Mouse (Mus musculus): ENCODE measurements around the gene Otx1. TPM values are rescaled to one million over a fixed set of nuclear protein-coding genes. Genes with fewer than 3 reads are reported as not detected.

Gene Otx1
- polyA plus RNA-seq, 1 experiment from 2014 or later = 0.33 TPM

DNA sequence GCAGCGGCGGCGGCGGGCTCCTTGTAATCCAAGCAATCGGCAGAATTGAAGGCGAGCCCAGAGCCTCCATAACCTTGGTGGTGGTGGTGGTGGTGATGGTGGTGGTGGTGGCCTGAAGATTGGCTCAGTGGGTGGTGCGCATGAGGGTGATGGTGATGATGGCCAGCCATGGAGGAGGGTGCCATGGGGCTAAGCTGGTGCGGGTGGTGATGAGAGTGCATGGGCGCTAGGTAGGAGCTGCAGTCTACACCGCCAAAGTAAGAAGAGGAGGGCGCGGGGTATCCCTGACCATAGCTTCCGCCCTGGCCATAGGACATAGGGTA lies 6.4 kb downstream of the Otx1 start:
- peak; percentile 76 for DNase-seq (ENCODE audit: low spot score)
- no peak overlapping the region for H3K27ac ChIP-seq
- WGBS = 3% methylated on average over 13 of the region's 13 CpGs
- no peaks in the 10 kb centered on the region for H3K36me3 ChIP-seq
- H3K4me3 ChIP-seq = peak overlapping the region; percentile 55
- H3K27me3 ChIP-seq (ENCODE audit: insufficient read depth, poor library complexity, severe bottlenecking) = peaks cover 100% of the 10 kb centered on the region
- peaks cover 39% of the 10 kb centered on the region for H3K4me1 ChIP-seq
- H3K9me3 ChIP-seq = no peaks in the 10 kb centered on the region

DNA sequence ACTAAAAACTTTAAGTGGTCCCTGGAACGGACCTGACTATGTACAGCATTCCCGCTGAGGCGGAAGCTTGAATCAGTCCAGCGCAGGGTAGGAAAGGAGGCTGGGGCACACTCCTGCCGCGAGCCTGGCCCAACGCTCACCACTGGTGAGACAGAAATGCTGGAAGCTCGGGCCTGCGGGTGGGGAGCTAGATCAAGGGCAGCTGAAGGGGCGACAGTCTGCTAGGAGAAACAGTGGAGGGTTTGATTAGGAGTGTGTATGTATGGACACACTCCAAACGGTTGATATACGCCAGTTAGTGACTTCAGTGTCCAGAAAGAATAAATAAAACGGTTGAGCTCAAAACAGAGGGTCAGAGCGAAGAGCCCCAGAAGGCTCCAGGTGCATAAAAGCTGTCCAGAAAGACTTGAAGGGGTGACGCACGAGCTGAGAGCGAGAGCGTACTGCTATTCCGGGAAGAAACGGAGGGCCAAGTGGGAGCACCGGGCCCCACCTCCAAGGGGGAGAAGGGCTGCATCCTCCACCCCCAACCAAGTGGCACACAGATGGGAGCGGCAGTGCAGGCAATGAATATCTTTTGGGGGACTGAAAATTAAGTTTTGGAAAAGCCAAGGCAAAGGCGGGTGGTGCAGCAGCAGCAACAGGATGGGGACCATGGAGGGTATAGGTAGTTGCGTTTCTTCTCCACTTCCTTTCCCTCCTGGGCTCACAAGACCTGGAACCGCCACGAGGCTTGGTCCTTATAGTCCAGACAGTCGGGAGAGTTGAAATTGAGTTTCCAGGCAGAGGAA lies 7.0 kb downstream of the Otx1 start:
- 3% methylated on average over 27 of the region's 27 CpGs for WGBS
- peaks cover 34% of the 10 kb centered on the region for H3K4me1 ChIP-seq
- H3K36me3 ChIP-seq = no peaks in the 10 kb centered on the region
- peak; percentile 74 for DNase-seq (ENCODE audit: low spot score)
- H3K27ac ChIP-seq = no peak overlapping the region
- no peaks in the 10 kb centered on the region for H3K9me3 ChIP-seq
- peak overlapping the region; percentile 55 for H3K4me3 ChIP-seq
- H3K27me3 ChIP-seq (ENCODE audit: insufficient read depth, poor library complexity, severe bottlenecking) = peaks cover 100% of the 10 kb centered on the region

DNA sequence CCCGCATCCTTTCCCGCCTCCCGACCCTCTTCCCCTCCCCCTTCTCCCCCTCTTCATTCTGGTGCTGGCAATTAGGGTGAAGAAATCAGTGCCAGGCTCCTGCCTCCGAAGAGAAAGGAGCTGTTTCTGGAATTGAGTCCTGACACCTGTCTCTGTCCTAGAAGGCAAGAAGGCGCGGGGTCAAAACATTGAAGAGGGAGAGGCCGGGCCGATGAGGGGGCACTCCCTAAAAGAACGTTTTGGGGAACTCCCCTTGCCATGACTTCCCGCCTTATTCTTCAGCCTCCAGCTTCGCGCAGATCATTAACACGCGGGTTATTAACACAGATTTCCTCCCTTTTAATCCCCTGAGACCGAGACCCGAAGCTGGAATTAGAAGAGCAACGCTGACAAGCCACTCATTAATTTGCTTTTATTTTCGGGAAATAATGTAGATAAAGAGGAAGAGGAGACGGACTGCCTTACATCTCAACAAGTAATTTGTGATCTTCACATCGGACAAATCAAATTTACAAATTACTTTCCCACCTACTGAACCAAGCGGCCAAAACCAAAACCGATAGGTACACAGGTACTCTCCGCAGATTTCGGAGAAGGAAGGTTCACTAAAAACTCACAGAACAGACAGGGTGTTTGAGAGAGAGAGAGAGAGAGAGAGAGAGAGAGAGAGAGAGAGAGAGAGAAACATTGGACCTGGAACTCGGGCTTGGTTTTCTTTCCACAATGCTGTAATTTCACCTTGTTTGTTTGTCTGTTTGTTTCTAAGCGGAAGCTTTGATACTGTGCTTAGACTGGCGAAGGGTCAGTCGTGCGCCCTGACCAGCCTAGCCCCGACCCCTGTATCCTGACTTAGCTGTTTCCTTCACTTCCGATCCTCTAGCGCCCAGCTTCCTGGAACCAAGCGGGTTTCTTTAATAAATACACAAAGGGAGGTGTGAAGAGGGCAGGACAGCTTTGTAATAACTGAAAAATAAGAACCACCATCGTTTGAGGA lies 8.0 kb downstream of the Otx1 start:
- H3K27me3 ChIP-seq (ENCODE audit: insufficient read depth, poor library complexity, severe bottlenecking) = peaks cover 95% of the 10 kb centered on the region
- no peak overlapping the region for H3K27ac ChIP-seq
- H3K9me3 ChIP-seq = no peaks in the 10 kb centered on the region
- H3K4me1 ChIP-seq = peaks cover 27% of the 10 kb centered on the region
- H3K36me3 ChIP-seq = no peaks in the 10 kb centered on the region
- H3K4me3 ChIP-seq = no peak overlapping the region
- 1% methylated on average over 34 of the region's 34 CpGs for WGBS
- DNase-seq (ENCODE audit: low spot score) = peak; percentile 74

DNA sequence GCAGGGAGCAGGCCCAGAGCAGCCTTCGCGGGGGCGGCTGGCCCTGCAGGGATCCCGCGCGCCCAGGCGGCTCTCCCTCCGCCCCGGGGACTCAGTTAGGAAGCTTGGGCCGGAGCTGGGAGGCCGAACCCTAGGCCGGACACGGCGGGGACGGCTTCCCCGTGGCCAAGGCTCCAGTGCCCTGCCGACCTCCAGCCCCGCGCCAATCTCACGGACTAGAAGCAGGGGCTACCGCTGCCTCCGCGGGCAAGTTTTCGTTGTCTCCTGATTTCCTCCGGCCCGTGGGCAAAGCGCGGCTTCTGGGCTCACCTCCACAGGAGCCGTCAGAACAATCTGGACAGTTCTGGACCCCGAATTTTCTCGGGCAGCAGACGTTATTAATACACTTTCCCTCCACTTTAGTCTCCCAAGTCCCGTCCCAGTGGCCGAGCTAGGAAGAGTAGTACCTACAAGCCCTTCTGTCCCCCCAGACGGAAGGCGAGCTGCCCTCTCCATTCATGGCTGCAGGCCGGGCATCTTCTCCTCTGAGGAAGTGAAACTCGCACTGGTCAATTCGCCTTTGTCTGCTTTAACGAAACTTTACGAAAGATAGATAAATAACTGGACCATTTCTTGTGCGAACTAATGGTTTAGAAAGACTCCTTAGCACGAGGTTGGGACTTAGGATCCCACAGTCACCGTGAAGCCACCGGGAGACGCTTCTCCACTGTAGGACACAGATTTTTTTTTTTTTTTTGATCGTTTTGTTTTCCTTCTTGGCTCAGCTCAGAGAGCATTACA lies 8.9 kb downstream of the Otx1 start:
- under 1% methylated on average over 47 of the region's 47 CpGs for WGBS
- Histone ChIP-seq H3K4me3 (peak overlapping the region; percentile 45), H3K4me1 (peaks cover 27% of the 10 kb centered on the region), H3K27ac (no peak overlapping the region), H3K27me3 (ENCODE audit: insufficient read depth, poor library complexity, severe bottlenecking) (peaks cover 95% of the 10 kb centered on the region), H3K36me3 (no peaks in the 10 kb centered on the region), H3K9me3 (no peaks in the 10 kb centered on the region)
- peak; percentile 82 for DNase-seq (ENCODE audit: low spot score)

DNA sequence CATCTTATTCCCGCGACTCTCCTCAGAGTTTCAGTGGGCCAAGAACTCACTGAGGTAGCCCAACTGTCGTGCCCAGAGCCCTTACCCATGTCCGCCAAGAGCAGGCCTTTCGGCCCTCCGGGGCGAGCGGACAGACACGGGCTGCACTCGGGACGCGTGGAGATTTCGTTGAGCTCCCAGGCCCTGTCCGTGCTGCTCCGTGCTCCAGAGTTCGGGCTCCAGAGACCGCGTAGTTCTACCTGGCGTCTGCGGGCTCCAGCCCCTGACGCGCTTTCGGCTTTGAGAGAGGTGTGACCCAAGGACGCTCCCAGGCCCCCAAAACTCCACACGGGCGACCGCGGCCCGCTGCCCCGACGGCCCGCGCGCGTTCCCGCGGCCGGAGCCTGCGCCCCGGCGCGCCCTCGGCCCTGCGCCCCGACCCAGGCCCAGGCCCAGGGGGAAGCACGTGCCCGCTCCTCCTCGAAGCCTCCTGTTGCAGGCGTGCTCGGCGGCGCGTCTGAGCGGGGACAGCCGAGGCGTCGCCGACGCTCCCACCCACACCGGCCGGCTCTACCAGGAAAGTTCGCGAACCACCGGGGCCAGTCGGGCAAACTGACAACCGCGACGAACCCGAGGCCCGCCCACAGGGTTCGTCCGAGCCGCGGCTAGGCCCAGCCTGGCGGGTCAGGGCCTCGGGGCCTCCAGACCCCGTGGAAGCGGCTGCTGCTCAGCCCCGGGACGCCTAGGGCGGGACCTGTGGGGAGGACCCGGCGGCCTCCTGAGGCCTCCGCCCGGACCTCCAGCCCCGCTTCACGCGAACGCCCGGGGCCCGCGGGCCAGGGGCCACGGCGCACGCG lies 9.7 kb downstream of the Otx1 start:
- H3K4me1 ChIP-seq = peaks cover 27% of the 10 kb centered on the region
- H3K27me3 ChIP-seq (ENCODE audit: insufficient read depth, poor library complexity, severe bottlenecking) = peaks cover 94% of the 10 kb centered on the region
- no peaks in the 10 kb centered on the region for H3K36me3 ChIP-seq
- 0 out of 2 replicates have a peak overlapping the region, but pooled peaks have one; percentile 29 for H3K27ac ChIP-seq
- WGBS = 1% methylated on average over 96 of the region's 96 CpGs
- H3K9me3 ChIP-seq = no peaks in the 10 kb centered on the region
- peak; percentile 76 for DNase-seq (ENCODE audit: low spot score)
- peak overlapping the region; percentile 45 for H3K4me3 ChIP-seq

DNA sequence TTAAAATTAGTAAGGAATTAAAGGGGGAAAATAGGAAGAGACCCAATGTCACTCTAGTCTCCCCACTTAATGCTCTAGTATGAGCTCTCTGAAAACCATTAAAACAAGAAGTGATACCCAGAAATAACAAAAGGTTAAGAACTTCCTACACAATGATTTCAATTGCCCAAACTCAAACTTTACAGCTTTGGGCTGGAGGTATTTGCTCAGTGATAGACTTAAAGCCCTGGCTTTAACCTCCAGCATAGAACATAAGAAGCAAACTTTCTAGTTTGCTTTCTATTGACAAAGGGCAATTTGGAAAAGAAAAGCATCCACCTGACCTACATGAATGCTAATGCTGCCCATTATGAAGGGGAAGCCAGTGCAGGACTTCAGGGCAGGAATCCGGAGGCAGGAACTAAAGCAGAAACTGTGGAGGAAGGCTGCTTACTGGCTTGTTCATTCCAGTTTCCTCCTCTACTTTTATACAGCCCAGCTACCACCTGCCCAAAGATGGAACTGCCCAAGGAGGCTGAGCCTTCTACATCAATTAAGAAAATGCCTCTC lies 14.2 kb downstream of the Otx1 start:
- H3K36me3 ChIP-seq = no peaks in the 10 kb centered on the region
- no peaks in the 10 kb centered on the region for H3K9me3 ChIP-seq
- DNase-seq (ENCODE audit: low spot score) = no peak
- peaks cover 49% of the 10 kb centered on the region for H3K27me3 ChIP-seq (ENCODE audit: insufficient read depth, poor library complexity, severe bottlenecking)
- no peak overlapping the region for H3K4me3 ChIP-seq
- peaks cover 8% of the 10 kb centered on the region for H3K4me1 ChIP-seq
- H3K27ac ChIP-seq = no peak overlapping the region
- WGBS = 72% methylated on average over 1 of the region's 1 CpGs

DNA sequence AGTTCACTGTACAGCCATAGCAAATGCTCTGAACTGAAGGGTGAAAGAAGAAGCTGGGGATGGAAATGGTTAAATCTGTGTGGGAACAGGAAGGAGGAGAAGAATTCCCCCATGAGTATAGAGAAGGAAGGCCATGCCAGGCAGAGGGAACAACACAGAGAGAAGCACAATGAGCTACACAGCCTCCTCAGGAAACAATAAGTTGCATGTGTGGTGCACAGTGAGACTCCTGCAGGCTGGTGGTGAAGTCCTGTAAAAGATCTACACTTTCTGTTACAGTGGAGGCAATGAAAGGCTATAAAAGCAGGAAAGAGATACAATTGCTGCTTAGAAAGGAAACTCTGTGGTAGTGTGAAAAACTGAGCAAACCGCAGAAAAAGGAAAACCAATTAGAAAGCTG lies 17.6 kb downstream of the Otx1 start:
- H3K36me3 ChIP-seq = no peaks in the 10 kb centered on the region
- H3K27ac ChIP-seq = no peak overlapping the region
- WGBS = 61% methylated on average over 1 of the region's 1 CpGs
- H3K27me3 ChIP-seq (ENCODE audit: insufficient read depth, poor library complexity, severe bottlenecking) = peaks cover 20% of the 10 kb centered on the region
- no peaks in the 10 kb centered on the region for H3K4me1 ChIP-seq
- no peaks in the 10 kb centered on the region for H3K9me3 ChIP-seq
- DNase-seq (ENCODE audit: low spot score) = no peak
- H3K4me3 ChIP-seq = no peak overlapping the region

DNA sequence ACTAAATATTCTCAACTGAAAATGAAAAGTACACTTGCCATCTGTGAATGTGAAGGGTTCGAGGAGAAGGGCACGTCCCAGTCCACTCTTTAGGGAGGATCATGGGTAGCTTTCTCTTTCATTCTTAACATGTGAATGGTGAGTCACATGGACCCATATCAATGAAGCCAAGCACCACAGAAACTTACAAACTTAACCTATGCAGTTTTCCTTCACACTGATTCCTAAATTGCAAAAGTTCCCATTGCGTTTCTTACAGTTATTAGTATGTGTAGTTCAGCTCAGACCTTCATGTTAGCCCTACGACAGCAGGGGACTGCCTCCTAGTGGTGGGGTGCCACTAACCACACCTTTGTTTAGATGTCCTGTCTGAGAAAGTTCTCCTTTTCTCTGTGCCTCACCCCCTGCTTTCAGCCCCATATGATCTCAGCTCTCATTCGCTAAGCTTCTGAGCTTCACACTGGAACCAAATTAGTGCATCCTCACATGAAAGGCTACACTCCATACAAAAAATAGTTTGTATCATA lies 28.6 kb downstream of the Otx1 start:
- Histone ChIP-seq H3K27ac (no peak overlapping the region), H3K36me3 (no peaks in the 10 kb centered on the region), H3K4me1 (no peaks in the 10 kb centered on the region), H3K4me3 (no peak overlapping the region), H3K27me3 (ENCODE audit: insufficient read depth, poor library complexity, severe bottlenecking) (no peaks in the 10 kb centered on the region), H3K9me3 (no peaks in the 10 kb centered on the region)
- 78% methylated on average over 5 of the region's 5 CpGs for WGBS
- DNase-seq (ENCODE audit: low spot score) = no peak

DNA sequence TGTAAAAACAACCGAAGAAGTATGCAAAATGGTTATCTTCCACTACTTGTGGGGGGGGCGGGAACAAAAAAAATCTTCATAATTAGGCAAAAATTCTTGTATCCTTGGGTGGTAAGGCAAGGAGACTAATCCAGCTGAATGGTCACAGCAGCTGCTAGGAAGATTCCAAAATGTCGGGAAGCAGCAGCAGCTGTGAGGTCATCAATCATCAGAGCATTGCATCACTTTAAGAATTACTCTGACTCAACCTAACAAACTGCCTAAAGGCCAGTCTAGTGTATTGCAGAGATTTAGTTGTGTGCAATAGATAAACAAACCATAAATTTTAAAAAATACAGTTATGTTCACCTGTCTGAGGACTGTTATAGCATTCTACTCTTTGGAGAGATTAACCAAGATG lies 29.1 kb downstream of the Otx1 start:
- no peak for DNase-seq (ENCODE audit: low spot score)

DNA sequence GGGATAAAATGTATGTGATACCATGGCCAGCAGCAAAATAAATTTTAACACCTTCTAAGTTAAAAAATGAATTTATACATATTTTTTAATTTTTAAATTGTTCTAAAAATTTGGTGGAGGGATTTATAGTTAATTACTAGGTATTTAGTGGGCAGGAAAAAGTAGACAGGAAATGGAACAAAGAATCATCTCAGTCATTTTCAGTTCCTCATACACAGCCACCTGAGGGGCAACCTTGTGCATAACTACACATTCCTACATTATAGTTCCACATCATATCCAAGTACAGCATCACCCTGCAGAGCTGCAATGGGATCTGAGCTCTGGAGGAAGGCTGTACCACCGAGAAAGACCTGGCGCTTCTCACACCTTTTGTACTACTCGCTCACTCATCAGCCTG lies 33.8 kb downstream of the Otx1 start:
- 92% methylated on average over 3 of the region's 3 CpGs for WGBS
- no peak for DNase-seq (ENCODE audit: low spot score)
- no peaks in the 10 kb centered on the region for H3K36me3 ChIP-seq
- no peaks in the 10 kb centered on the region for H3K9me3 ChIP-seq
- no peak overlapping the region for H3K27ac ChIP-seq
- H3K27me3 ChIP-seq (ENCODE audit: insufficient read depth, poor library complexity, severe bottlenecking) = no peaks in the 10 kb centered on the region
- H3K4me1 ChIP-seq = no peaks in the 10 kb centered on the region
- H3K4me3 ChIP-seq = no peak overlapping the region

More for the DNA sequence above, 29.1 kb downstream of the Otx1 start:
- Histone ChIP-seq H3K36me3 (no peaks in the 10 kb centered on the region), H3K4me3 (no peak overlapping the region), H3K27ac (no peak overlapping the region), H3K4me1 (no peaks in the 10 kb centered on the region), H3K9me3 (no peaks in the 10 kb centered on the region), H3K27me3 (ENCODE audit: insufficient read depth, poor library complexity, severe bottlenecking) (no peaks in the 10 kb centered on the region)
- 72% methylated on average over 3 of the region's 3 CpGs for whole genome bisulfite sequencing

DNA sequence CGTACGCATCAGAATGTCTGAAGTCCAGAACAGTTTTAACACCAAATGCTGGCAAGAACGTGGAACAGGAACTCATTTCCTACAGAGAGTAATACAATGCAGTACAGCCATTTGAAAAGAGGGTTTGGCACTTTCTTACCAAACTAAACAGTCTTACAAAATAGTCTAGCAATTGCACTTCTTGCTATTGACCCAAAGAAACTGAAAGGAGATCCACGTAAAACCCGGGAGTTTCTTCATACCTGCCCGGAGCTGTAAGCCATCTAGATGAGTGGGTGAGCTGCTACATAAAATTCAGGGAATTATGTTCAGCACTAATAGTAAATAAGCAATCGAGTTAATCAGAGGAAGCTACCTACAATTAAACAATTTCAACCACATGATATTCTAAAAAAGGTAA lies 47.5 kb downstream of the Otx1 start:
- no peak overlapping the region for H3K4me3 ChIP-seq
- no peaks in the 10 kb centered on the region for H3K9me3 ChIP-seq
- no peaks in the 10 kb centered on the region for H3K36me3 ChIP-seq
- H3K27ac ChIP-seq = no peak overlapping the region
- no peaks in the 10 kb centered on the region for H3K27me3 ChIP-seq (ENCODE audit: insufficient read depth, poor library complexity, severe bottlenecking)
- H3K4me1 ChIP-seq = no peaks in the 10 kb centered on the region
- DNase-seq (ENCODE audit: low spot score) = no peak
- WGBS = 85% methylated on average over 7 of the region's 7 CpGs

Data from heart, embryonic 10.5 days (tissue).